Mouse (Mus musculus) megakaryocyte progenitor cell, adult 5-6 weeks (primary cell): ENCODE data around the gene Zfp263. TPM values are rescaled to one million over a fixed set of nuclear protein-coding genes. Genes with fewer than 3 reads are reported as not detected.

Experiments
- ATAC-seq: replicated peaks from 2 replicates; pipeline ENCODE4 v1.8.0; 2016; ENCODE audit warnings: mild to moderate bottlenecking, moderate TSS enrichment, inconsistent platforms; ENCODE audit not compliant: poor library complexity
- total RNA-seq, 2 experiments: library from RNA; stranded (forward) in 1 of 2; stranded (reverse) in 1 of 2; fragments of 157-497, 149-512 nt in 1 of 2; fragments of 200-1000 nt in 1 of 2; gene quantifications; 2 replicates each; pipeline versions ENCODE4 v1.2.3 to v1.2.4; 2015 to 2017

Gene Zfp263
- 27.6 and 31.6 TPM in 2 replicates for total RNA-seq (2015)
- total RNA-seq (2017): 38.0 and 45.6 TPM in 2 replicates

DNA sequence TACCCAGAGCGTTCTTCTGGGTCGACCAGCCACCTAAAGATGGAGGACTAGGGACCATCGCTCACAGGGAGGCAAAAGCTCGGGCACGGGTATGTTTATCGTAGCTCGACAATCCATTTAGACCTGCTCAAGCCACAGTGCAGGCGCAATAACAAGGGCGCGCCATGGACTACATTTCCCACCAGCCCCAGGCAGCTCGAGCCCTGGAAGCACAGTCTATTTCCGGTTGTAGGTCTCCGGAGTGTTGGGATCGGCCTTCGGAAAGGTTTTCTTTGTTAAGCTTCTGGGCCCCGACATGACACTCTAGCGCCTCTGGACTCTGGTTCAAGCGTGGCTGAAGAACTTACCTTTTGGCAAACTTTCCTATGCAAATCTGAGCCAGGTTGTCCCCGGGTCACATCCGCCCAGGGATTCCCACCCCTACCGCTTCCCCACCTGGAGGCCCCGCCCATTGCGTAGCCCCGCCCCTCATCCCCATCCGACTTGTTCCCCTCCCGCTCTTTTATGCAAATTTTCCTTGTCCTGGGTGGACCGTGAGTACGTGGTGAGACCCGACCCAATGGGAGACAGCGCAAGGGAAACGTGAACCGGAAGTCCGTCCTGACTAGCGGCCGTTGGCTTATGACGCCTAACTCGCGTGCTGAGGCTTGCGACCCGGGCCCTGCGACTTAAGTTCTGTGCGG lies at the start of gene Zfp263:
Gene Zfp263, plus strand, starts transcription at position 591 of the 683 bp plus-strand sequence.
- ATAC-seq: peak; percentile 88

DNA sequence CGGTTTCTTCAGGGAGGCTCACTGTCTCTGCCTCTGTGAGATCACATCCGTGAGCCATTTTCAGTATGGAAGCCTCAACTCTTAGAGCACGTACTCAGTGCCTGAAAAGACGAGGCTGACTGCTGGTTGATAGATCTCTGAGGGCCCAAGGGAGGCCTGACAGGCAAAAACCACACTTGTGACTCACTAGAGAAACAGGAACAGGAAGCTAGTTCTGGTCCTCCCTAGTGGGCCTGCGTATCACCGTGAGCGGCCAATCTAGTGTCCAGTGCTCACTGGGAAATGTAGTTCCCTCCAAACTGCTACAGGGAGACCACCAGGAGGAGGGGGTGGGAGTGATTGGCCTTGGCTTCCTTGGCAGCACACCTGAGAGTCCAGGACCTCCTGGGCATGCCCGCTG lies 44.6 kb upstream of the Zfp263 start:
- ATAC-seq: peak; percentile 94

DNA sequence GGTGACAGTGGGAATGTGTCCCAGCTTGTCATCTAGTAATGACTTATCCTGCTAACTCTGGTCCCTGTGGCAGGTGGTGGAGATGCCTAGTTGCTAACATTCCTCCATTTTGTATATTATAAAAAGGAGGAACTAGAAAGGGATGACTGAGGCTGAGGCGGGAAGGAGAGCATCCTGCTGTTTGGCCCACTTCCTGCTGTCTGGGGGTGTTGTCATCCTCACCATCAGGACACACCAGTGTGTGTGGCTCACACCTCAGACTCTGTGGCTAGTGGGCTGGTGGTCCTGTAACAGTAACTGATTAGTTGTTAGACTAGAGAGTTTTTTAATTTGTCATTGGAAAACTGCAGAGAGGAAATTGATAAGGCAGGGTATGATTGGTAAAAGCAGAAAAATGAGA lies 43.0 kb upstream of the Zfp263 start:
- ATAC-seq: peak; percentile 80

DNA sequence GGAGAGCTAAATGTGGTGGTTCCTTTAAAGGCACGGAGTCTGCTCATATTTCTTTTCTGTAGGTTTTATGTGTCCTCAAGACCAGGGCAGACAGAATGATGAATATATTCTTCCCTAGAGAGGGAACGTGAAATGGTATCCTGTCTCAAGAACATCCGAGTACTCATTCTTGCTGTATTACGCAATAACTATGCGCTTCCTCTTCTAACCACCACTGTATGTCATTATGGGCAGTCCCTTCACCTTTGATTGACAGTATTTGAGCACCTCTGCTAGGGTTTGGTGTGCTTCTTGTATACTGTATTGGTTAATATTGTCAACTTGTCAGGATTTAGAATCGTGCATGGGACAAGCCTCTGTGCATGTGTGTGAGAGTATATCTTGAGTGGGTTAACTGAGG lies 37.2 kb upstream of the Zfp263 start:
- peak; percentile 96 for ATAC-seq

DNA sequence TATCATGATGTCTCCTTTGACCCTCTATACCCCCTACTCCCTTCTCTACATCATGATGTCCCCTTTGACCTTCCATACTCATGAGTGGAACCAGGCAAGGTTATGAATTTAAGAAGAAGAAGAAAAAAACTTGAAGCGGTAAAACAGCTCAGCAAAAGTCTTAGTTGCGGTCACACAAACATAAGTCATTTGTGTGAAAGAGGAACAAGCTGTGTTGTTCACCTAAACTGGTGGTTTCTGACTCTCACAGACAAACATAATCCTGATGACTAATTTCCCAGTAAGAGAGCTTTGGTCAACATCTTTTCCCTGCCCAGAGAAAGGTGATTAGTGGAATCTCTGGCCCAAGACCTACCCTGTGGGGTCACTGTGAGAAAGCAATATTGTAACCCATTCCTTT lies 29.2 kb upstream of the Zfp263 start:
- ATAC-seq: peak; percentile 72

DNA sequence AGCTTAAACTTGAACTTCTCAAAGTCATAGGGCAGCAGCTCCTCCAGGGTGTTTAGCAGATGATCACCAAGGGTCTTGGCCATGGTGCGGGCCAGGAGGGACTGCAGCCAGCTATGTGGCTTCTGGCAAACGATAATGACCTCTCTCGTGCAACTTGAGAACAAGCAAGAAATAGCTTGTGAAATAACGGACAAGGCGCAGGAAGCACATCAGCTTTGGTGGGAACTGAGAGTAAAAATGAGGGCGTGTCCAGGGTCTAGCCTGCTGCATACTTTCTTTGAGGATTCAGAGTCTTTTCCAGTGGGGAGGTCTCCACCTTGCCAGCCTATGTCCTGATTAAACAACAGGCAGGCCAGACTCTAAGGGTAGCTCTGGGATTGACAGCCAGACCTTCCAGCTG lies 25.9 kb upstream of the Zfp263 start, which contains the start of gene Mefv:
Gene Mefv, minus strand, starts transcription at position 118 of the 400 bp plus-strand sequence.
- ATAC-seq: peak; percentile 69

DNA sequence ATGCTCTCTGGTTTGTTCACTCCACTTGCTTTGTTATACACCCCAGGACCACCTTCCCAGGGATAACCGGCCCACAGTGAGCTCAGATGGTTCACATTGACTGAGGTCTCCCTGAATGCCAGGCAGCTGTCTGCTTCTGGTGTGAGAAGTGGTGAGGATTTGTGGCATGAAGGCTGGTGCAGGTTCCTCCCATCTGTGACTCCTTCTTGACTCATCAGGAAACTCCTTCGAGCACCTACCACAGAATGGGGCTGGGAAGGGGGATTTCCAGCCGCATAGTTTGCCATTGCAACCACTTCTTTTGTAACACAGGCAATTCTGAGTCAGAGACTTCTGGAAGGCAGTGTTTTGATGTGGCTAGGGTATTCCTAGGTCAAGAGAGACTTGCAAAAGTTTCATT lies 20.7 kb upstream of the Zfp263 start:
- ATAC-seq: peak; percentile 93

DNA sequence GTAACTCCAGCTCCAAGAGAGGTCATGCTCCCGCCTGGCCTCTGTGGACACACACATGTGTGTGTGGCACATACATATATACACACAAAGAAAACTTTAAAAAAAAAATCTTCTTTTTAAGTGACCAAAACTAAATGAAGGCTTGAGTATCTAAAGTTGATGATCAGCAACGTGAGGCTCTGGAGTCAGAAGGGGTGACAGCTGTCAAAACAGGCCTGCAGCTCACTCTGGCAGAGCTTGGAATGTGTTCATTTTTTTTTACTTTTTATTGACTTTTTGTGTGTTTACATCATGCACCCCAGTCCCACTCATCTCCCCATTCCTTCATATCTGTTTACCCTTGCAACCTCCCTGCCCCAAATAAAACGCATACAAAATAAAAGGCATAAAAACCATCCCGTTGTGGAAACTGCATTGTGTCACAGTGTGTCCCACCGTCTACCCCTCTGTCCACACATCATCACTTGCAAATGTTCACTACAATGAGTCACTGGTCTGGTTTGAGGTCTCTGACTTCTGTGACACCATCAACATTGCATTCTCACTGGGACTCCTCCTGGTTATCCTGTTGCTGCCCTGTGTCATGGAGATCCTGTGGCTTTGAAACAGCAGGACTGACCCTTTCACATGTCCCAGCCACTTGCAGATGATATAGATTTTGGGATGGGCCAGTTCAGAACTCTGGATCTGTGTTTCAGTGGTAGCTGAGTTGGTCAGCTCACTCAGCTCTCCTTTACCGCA lies 15.7 kb upstream of the Zfp263 start:
- no peak for ATAC-seq

DNA sequence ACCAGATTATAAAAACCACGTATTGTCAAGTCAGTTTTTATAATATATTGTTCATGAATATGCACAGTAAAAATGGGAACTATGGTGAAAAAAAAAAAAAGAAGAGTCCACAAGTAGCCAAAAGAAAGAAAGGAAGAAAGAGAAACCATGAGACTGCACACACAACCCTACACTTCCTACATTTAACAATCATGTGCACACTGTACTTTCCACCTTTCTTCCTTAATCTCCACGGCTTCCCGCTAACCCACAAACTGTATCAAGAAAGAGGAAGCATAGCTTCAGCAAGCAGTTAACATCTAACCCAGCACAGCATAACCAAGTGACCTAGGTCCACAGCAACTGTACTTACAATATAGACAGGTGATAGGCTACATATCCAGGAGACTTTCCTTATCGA lies 11.3 kb upstream of the Zfp263 start:
- ATAC-seq: peak; percentile 96

DNA sequence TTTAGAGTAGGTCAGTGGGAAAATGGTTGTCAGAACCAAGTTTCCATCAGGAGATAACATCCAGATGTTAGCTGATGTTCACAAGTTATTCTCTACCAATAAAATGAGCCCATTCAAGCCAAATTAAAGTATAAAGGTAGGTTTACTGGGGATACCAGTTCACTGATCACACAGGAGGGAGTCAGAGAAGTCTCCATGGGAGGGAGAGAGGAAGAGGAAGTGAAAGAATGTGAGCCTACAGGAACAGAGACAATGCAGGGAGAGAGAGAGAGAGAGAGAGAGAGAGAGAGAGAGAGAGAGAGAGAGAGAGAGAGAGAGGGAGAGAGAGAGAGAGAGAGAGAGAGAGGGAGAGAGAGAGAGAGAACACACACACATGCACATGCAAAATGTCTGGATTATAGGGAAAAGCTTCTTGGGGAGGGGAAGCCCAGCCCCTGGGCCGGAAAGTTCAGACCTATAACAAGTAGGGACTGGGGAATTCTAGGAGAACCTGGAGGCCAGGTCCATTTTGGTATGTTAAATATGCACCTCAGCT lies 10.6 kb upstream of the Zfp263 start:
- peak; percentile 76 for ATAC-seq

DNA sequence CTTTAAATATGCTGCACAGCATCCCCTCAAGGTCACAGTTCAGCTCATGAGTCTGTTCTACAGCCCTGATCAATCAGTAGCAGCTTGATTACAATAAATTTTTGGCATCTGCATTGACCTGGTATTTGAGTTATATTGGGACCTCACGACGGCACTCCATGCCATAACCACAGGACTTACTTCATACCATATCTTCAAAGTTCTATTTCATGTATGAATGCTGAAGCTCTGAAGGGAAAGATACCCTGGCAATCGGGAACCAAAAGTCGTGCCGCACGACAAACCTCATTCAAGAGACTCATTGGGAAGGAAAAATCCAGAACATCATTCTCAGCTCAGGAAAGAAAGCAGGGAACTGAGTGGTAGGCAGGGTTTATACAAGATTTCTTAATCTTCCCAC lies 1.4 kb upstream of the Zfp263 start:
- no peak for ATAC-seq

DNA sequence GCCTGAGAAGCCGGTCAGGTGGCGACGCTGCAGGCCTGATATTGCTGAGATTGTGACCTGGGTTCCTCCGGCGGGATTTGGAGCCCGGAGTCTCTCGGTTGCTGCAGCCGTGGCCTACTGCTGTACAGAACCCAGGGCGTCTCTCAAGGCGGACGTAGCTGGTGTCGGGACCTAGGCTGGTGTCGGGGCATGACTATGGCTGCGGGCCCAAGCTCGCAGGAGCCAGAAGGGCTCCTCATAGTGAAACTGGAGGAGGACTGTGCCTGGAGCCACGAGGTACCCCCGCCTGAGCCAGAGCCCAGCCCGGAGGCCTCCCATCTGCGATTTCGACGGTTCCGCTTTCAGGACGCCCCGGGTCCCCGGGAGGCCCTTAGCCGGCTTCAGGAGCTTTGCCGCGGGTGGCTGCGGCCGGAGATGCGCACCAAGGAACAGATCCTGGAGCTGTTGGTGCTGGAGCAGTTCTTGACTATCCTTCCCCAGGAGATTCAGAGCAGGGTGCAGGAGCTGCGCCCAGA lies 350 bp downstream of the Zfp263 start:
- peak; percentile 35 for ATAC-seq

DNA sequence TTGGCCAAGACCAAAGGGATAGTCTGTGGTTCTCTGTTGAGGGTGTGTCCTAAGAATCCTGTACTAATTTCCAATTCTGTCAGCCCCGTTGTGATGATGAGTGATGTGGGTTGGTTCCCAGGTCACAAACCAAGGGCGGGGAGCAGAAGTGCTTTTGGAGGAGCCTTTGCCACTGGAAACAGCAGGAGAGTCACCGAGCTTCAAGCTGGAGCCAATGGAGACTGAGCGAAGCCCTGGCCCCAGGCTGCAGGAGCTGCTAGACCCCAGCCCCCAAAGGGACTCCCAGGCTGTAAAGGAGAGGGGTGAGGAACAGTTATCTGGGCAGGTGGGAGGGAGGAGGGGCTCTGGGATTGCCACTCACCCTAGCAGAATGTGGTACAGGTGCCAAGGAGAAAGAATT lies 1.8 kb downstream of the Zfp263 start:
- ATAC-seq: no peak

DNA sequence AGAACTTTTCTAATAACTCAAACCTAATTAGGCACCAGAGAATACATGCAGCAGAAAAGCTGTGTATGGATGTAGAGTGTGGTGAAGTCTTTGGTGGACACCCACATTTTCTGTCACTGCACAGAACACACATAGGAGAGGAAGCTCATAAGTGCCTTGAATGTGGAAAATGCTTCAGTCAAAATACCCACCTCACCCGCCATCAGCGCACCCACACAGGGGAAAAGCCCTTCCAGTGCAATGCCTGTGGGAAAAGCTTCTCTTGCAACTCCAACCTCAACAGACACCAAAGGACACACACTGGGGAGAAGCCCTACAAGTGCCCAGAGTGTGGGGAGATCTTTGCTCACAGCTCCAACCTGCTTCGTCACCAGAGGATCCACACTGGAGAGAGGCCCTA lies 5.1 kb downstream of the Zfp263 start:
- no peak for ATAC-seq

DNA sequence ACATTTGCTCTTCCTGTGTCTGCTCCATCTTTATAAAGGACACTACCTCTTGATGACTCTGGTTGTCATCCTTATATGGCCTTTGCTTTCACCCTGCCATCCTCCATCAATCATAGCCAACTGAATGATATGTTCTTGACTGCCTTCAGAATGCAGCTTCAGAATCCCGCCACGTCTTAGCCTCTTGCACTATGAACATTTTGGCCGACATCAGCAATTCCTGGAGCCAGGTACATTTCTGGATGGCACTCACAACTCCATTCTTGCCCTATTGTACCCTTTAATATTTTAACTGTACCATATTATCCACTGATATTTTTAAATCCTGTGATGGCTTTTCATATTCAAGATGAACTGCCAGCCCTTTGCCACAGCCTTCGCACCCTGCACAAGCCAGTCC lies 27.7 kb downstream of the Zfp263 start:
- no peak for ATAC-seq

DNA sequence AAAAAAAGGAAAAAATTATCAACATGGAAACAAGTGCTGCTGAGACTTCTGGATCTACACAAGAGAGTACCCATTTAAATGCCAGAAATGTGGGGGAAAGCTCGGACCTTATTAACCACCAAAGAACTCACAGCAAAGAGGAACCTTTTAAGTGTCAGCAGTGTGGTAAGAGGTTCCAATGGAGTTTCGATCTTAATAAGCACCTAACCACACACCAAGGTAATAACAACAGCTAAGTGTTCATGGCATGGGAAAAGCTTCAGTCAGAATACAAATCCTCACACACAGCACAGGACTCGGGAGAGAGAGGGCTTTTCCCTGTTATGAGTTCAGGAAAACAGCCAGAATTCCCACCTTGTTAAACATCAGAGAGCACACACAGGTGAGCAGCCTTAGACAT lies 32.5 kb downstream of the Zfp263 start:
- ATAC-seq: no peak

DNA sequence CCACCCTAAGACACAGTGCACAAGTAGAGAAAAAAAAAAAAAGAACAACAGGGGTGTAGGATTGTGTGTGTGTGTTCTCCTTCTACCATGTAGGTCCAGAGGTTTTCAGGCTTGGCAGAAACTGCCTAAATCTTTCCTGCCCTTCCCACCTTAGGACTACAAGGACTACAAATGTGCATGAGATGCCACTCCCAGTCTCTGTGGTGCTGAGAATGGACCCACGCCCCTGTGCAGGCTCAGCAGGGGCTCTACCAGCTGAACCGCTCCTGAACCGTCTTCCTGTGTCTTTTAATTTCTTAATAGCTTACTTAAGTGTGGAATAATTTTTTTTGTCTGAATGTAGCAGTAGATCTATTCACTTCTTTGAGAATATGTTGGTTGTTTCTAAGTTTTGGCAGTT lies 34.1 kb downstream of the Zfp263 start:
- no peak for ATAC-seq

DNA sequence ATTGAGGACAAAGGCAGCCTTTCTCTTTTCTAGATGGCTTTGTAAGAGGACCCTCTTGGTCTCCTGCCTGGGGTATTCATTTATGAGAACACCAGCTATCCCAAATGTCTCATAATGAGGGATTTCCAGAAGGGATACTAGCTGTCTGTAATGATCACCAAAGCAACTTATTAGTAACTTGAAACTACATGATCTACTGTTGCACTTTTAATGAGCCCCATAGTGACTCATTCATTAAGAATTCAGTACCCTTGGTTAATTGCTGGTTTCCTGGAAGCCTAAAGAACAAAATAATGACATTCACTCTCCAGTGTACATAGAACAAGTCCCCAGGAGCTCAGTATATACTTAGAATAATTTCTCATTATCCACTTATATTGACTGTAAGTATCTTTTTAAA lies 37.3 kb downstream of the Zfp263 start:
- ATAC-seq: no peak

DNA sequence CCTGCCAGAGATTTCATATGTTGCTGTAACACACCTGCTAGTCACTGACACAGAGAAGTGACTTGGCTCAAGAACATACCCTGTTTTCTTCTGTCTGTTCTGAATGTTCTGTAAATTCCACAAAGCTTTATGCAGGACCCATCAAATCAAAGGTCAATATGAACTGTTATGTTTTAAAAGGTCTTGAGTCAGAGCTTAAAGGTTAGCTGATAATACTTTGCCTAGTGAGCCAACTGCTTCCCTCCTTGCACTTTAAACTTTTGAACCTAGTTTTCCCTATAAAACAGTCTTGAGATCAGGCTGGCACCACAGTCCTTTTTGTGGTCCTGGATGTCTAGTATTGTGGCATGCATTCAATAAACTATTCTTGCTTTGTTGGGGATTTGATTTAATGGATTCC lies 44.5 kb downstream of the Zfp263 start:
- ATAC-seq: no peak
